Mouse (Mus musculus) T-helper 2 cell (primary cell): ENCODE measurements around the gene Ubr4.
"Not testable (repeated sequence)": the region's sequence is repeated elsewhere in the genome, so short reads cannot be mapped to it uniquely, and the experiment has no call there.

Experiments used
- in situ Hi-C: fragments of 300-600 bp; cut with MboI, MseI; formaldehyde crosslinking; loops from one replicate; pipeline ENCODE4 v1.15.1; 2025; ENCODE audit warnings: high pct_unique_total_duplicates

Gene Ubr4

DNA sequence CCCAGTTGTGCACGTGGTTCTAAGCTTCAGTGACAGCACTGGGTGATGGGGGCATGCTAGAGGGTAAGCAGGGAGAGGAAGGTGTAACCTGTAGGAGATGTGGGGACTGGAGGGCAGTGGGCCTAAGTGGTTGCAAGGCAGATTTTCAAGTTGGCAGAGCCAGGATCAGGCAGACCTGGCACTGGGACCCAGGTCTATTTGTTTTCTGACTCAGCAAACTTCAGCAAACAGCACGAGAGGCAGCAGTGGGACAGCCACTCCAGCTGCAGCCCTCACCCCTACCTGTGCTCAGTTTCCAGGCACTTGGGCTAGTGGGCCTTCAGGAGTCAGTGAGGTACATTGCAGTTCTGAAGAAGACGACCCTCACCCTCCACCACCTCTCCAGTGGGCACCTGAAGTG, 4.8 kb downstream of the Ubr4 start:
- in situ Hi-C loops = no loop called here

DNA sequence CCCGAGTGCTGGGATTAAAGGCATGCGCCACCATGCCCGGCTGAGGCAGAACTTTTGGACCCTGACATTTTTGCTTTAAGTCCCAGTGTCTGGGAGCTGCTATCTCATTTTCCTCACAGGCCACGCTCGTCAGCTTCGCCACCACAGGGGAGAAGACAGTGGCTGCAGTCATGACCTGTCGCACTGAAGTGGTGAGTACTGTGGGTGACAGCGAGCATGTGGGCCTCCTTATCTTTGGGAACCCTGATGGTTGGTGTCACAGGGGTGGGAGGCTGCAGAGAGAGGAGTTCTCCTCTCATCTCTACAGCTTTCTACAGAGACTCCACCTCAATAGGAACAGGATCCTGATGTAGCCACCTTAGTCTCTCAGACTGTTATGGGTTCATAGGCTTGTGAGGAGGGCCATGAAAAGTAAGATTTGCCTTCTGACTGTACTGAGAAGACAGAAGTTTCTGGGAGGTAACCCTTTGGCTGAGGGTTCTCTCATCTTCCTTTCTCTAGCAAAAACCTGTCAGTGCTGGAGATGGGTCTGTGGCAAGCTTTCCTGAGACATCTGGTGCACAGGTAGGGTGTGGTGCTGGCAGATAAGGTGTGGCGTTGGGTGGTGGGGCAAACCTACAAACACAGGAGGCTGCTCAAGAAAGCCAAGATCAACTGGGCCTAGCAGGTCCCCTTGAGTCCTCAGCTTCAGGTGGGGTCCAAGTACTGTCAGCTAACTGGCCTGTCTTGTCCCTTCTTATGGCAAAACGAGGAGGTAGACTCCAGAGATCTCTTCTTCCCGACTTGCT, 8.5 kb downstream of the Ubr4 start:
- in situ Hi-C loops = no loop called here

DNA sequence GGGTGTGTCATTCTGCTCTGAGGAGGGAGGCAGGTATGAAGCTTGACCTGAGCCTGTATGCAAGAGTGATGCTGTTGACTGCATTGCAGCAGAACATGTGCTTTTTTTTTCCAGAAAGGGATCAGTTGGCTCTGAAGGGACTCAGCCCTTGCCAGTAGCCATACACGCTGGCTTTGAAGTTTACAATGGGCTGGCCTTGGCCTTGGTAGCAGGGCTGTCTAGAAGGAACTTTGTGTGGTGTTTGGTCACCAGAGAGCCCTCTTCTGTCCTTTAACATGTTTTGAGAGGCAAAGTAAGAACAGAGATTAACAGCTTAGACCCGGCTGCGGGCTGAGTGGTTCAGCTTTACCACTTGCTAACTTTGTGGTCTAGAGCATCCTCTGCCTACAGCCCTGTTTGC, 14.9 kb downstream of the Ubr4 start:
- in situ Hi-C loops = no loop called here

DNA sequence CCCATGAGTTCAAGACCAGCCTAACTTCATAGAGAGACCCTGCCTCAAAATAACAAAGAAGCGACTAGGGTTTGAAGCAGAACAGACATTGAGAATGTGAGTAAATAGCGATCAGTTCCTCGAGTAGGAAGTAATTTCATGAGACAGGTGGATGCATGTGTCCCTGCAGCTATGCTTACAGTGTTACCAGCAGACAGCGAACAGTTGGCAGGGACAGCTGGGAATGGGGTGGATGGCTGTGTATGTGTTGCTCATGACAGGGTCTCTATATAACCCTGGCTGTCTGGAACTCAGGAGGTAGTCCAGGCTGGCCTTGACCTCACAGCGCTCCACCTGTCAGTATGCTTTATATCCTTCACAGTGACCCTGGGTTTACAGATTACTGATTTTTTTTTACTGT, 15.6 kb downstream of the Ubr4 start:
- in situ Hi-C loops = no loop called here

DNA sequence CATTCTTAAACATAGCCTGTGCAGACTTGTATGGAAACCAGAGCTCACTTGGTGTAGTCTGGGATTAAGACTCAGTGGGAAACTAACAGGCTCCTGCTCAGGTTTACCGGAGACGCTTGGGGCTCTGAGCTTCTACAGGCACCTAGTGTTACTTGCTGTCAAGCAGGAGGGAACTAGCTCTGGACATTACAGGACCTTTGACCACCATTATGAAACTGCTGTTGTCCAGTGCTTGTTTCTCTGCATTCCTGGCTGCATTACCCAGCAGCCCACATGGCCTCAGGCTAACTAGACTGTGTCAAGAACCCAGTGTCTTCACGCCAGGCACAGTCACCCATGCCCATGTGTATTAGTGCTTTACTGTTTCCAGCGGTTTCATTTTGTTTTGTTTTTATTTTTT, 20.7 kb downstream of the Ubr4 start:
- in situ Hi-C loops = no loop called here

DNA sequence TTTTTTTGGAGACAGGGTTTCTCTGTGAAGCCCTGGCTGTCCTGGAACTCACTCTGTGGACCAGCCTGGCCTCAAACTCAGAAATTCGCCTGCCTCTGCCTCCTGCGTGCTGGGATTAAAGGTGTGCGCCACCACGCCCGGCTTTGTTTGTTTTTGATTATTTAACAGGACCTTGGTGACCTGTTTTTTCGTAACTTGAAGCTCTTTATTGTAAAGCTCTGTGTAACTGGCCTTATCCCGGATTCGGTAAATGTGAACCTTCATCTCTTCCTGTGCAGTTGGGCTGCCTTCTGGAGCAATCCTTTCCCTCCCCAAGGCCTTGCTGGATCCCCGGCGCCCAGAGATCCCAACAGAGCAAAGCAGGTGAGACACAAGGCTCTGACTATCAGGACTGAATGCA, 21.1 kb downstream of the Ubr4 start:
- in situ Hi-C loops = no loop called here

DNA sequence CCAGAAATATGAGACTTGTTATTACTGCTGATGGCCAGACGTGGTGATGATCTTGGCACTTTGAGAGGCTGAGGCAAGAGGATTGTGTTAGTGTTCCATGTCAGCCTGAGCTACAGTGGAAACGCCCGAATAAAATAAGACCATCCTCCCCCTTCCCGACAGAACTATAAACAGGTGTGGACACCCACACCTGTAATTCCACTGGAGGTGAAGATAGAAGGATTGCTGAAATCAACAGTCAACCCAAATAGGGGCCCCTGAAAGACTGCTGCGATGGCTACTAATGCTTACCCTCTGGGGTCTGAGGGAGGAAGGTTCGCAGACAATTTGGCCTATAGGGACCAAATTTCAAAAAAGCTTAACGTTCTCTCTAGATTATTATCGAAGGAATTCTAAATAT, 27.3 kb downstream of the Ubr4 start:
- in situ Hi-C loops = no loop called here

DNA sequence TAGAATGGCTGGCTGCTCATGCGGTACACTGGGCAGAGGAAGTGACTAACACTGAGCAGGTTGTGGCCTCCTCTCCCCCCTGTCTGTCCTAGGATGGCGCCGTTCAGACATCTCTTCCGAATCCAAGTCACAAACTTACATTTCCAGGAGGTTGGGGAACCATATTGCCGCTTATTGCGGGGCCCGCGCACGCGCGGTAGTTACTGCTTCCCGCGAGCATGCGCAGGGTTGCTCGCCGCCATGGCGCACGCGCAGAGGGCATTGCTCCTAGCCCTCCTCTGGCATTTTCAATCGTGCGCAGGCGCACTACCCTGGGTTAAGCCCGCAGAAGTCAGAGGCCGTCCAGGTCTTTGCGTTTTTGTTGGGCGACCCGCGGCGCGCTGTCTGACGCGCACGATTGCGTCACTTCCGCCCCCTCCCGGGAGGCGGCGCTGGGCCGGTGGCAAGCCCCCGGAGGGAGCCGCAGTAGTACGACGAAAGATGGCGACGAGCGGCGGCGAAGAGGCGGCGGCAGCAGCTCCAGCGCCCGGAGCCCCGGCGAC, 27.9 kb downstream of the Ubr4 start:
- in situ Hi-C loops = no loop called here

DNA sequence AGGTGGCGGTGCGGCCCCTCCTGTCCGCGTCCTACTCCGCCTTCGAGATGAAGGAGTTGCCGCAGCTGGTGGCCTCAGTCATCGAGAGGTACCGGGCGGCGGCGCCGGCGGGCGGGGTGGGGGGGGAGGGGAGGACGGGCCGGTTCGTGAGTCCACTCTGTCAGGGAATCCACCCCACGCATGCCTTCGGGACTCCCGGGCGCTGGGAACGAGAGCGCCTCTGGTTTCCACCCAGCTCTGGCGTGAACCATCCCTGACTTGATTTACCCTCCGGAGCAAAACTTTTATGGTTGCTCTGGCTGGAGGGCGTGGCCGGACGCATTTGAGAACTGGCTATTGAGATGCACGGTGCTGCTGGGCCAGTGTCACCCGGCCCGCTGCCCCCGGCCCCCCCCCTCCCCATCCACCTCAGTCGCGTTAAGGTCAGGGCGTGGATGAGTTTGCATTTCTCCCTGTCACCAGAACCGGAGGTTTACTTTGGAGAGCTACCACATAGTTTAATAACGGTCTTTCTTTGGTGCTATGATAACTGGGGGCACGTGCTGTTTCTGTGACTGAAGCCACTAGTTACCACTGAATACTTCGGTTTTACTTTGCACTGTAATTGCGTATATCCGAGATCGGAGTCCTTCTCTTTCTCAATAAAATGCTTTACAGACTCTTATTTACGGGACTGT, 28.5 kb downstream of the Ubr4 start:
- in situ Hi-C loops = no loop called here

DNA sequence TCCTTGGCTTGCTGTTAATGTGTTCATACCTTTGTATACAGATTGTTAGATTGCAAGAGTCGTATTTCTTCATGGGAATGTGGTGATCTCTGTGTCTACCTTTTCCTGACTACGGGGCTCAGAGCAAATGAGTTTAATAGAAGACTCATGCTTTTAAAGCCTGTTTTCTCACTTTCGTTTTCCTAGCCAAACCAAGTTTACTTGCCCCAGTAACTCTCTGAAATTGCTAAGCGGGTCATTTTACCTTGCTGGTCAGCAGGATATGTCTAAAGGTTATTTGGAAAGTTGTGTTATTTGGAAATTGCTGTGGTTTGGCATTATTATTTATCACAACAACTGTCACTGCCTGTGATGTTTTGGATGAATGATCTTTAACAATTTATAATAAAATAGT, 29.0 kb downstream of the Ubr4 start:
- in situ Hi-C loops = no loop called here

DNA sequence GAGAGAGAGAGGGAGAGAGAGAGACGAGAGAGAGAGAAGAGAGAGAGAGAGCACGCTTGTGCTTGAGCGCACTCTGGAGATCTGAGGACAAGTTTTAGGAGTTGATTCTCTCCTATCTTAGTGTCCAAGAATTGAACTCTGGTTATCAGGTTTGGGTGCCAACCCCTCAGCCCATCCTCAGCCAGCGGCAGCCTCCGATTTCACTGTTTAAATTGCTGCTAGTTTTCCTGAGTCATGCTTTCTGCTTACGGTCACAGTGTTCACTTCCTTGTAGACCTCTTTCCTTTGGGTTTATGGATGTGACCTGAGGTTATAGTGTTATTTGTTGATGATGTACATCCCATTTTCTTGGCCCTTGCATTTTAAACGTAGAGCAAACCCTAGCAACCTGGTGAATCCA, 29.8 kb downstream of the Ubr4 start:
- in situ Hi-C loops = no loop called here

DNA sequence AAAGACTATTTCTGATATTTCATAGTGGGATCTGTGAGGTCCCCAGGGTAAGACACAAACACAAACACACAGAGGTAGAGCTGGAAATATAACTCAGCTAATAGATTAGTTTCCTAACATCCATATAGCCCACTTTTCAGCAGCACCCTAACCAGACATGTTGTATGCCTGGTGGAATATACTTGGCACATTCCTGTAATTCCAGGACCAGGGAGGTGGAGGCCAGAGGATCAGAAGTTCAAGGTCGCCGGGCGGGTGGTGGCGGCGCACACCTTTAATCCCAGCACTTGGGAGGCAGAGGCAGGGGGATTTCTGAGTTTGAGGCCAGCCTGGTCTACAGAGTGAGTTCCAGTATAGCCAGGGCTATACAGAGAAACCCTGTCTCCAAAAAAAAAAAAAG, 33.4 kb downstream of the Ubr4 start:
- in situ Hi-C loops = not testable (repeated sequence)

DNA sequence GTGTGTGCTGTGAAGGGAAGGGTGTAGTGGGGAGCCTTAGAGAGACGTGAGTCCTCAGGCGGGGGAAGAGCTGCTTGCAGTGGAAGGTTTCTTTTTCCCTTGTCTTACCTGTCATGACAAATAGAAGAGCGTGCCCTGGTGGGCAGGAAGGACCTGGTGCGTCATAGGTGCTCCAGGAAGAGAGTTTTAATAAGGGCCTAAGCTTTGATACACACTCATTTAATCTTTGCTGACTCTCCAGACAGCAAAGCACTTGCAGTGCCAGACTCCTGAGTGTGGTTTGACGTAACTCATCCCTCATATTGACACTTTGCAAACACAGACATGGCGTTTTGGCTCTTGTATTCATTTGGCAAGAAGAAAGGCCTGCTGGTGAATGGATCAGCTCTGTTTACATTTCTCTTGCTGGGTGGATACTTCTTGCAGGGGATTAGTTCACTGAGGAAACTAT, 34.5 kb downstream of the Ubr4 start:
- in situ Hi-C loops = no loop called here

DNA sequence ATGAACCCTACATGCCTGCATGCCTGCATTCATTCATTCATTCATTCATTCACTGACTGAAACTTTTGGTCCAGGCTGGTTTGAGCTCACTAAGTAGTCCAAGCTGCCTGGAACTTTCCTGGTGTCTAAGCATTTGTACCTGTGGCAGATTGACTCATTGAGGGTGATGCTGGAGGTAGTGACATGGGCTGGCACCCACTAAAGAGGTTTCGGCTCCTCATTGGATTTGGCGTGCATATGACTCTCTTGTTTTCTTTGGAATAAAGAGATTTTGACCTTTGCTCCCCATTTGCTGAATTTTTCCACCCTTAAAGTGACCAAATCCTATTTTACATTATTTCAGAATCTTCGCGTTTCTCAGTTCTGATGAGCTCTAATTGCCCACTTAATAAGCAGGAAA, 37.1 kb downstream of the Ubr4 start:
- in situ Hi-C loops = no loop called here

DNA sequence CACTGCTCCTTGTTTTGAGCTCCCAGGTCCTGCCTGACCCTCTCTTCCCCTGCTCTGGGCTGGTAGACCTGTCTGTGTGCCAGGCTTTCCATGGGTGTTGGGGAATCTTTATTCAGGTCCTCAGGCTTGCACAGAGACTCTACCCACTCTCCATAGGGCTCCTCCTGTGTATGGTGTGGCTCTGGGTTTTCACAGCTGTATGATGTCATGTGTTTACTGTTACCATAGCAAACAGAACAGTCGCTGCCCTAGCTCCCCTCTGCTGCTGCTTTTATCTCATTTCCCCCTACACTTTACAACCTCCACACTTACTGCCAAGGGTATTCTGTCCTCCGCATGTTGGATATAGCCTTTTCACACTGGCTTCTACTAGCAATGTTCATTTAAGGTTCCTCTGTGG, 43.0 kb downstream of the Ubr4 start:
- in situ Hi-C loops = loop anchor here (10.0 kb wide), 1 partner anchor 1659 kb away; no protein-coding TSS in a partner anchor

DNA sequence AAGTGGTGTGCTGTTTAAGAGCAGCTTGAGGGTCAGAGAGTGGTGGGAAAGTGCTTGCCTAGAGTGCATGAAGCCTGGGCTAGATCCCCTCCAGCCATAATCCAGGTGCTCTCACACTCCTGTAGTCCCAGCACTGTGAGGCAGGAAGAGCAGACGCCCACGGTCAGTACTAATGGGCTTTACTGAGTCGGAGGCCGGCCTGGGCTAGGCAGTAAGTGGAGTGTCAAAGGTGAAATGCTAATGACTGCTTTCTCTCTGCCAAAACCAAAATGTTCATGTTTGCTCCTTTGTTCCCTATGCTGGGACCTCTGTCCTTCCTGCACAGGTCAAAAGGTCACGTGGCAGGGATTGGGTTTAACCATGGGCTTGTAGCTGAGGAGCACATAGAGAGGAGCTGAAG, 48.1 kb downstream of the Ubr4 start:
- in situ Hi-C loops = no loop called here

DNA sequence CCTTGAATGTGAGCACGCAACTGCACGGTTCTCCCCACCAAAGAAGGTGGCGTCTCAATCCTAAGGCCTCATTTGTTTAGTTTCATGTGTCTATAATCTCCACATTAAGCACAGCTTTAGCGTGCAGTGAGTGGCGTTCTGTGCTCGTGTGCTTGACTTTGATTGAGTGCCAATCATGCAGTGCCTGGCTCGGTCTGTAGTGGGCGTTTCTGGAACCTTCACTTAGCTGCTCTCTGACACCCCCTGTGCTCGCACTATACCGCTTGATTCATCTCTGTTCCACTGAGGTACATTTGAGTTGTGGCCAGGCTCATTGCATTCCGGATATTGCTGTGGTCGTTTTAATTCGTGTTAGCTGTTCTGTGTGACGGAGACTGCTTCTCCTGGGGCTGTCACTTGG, 50.8 kb downstream of the Ubr4 start:
- in situ Hi-C loops = no loop called here

DNA sequence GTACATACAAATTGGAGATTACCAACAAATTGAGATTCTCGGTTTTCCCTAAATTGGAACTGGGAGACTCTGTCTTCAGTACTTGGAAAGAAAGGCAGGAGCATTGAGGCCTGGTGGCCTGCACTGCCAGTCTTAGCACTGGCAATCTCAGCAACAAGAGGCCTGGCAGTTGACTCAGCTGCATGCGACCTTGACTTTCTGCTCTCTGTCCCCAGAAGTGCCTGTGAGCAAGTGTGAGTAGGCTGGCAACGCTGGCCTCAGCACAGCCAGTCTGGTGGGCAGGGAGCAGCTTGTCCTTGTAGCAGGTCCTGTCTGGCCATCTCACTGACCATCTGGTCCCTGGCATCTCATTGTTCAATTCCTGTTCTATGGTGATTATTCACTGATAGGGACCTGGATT, 58.9 kb downstream of the Ubr4 start:
- in situ Hi-C loops = no loop called here

DNA sequence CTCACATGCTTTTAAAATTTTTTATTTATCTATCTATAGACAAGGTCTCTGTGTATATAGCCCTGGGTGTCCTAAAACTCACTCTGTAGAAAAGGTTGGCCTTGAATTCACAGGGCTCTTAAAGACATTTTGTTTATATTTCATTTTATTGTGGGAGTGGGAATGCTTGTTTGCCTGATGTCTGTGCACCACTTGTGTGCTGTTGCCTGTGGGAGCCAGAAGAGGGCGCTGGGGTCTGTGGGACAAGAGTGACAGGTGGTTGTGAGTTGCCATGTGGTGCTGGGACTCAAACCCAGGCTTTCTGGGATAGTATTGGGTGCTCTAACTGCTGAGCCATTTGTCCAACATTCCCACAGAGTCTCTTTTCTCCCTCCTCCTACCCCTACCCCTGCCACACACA, 65.5 kb downstream of the Ubr4 start:
- in situ Hi-C loops = no loop called here

DNA sequence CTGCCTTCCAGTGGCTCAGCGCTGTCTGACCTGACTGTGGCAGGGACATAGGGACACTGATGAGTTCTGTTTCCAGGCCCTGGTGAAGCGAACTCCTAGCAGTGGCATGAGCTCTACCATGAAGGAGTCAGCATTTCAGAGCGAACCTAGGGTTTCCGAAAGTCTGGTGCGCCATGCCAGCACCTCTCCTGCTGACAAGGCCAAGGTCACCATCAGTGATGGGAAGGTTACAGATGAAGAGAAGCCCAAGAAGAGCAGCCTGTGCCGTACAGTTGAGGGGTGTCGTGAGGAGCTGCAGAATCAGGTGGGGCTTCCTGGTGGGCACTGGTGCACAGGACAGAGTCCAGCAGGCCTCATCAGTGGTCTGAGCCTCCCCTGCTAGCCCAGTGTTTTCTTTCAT, 69.2 kb downstream of the Ubr4 start:
- in situ Hi-C loops = no loop called here

DNA sequence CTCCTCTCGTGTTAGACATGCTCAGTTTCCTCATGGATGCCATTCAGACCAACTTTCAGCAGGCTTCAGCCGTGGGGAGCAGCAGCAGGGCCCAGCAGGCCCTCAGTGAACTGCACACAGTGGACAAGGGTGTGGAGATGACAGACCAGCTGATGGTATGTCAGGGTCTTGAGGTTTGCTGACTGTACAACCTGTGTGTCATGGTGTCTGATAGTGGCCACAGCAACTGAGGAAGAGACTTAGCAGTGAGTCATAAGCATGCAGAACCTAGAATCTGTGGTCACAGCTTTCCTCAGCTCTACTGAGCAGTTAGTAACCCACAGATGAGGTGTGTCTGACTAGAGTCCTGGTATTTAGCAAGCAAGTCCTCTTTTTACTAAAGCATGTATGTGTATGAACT, 70.0 kb downstream of the Ubr4 start:
- in situ Hi-C loops = no loop called here

DNA sequence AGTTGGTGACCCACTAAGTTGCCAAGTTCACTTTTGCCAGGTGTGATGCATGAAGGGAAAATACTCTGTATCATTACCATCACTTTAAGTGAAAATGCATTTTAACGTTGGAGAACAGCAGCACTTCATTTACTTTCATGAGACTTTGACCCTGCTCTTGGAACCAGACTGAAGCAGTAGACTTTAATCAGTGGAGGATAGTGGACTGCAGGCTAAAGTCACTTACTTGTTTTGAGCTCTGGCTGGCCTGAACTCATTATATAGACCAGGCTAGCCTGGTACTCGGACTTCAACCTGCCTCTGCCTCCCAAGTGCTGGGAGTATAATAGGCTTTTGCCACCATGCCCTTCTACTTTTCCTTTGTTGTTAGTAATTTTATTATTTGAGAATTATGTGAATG, 70.9 kb downstream of the Ubr4 start:
- in situ Hi-C loops = no loop called here

DNA sequence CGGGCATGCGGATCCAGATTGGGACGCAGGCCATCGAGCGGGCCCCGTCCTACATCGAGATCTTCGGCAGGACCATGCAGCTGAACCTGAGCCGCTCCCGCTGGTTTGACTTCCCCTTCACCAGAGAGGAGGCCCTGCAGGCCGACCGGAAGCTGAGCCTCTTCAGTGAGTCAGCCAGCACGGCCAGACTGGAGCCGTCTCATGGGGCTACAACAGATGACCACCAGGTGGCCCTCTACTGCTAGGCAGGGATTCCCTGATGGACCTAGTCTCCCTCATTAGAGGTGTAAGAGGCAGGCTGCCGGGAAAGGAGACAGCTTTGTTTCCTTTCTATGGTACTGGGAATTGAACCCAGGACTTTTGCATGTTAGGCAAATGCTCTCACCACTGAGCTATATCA, 77.8 kb downstream of the Ubr4 start:
- in situ Hi-C loops = no loop called here
